Mouse (Mus musculus) ES-E14 (cell line): ENCODE measurements around the gene Mfsd2a.

Experiments
- HCFC1 ChIP-seq: IDR thresholded peaks from 2 replicates; pipeline ENCODE4 v1.6.1; 2012; ENCODE audit warnings: low read length, inconsistent platforms, borderline replicate concordance; ENCODE audit not compliant: insufficient read depth
- MAFK ChIP-seq: IDR thresholded peaks from 2 replicates; pipeline ENCODE4 v1.6.1; 2014; ENCODE audit warnings: mild to moderate bottlenecking, low read depth, low read length, inconsistent platforms; ENCODE audit not compliant: insufficient read depth
- ZC3H11A ChIP-seq: IDR thresholded peaks from 2 replicates; pipeline ENCODE4 v1.6.1; 2012; ENCODE audit warnings: low read depth, mild to moderate bottlenecking, inconsistent platforms, low read length, borderline replicate concordance
- ZNF384 ChIP-seq: IDR thresholded peaks from 2 replicates; pipeline ENCODE4 v1.6.1; 2012; ENCODE audit warnings: low read depth, low read length, inconsistent platforms

DNA sequence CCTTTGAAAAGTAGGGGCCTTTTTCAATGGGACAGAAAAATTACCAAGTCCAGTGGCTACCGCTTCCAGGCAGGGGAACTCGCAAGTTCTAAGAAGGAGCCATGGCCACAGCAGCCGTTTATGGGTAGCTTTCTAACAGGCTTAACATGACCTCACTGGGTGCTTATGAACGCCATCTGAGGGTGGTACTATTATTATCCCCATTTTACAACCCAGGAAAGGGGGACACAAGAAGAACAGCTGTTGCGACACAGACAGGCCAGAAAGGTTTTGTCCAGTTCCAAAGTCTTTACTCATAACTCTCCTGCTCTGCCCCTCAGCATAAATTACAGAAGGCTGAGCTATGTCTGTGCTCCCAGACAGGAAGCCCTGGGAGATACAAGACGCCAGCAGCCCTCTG, 601 bp upstream of the Mfsd2a start:
- TF ChIP-seq ZC3H11A (no peak), MAFK (no peak), ZNF384 (no peak), HCFC1 (no peak)
